Mouse (Mus musculus) megakaryocyte, adult 5-6 weeks (primary cell): ENCODE data around the gene Usp35. TPM values are rescaled to one million over a fixed set of nuclear protein-coding genes. Genes with fewer than 3 reads are reported as not detected.

Experiments
- ATAC-seq: 2 replicates; pipeline ENCODE4 v1.8.0; 2016; ENCODE audit warnings: mild to moderate bottlenecking, inconsistent platforms; ENCODE audit not compliant: poor library complexity, severe bottlenecking
- total RNA-seq, 2 experiments: library from RNA; stranded (forward) in 1 of 2; stranded (reverse) in 1 of 2; fragments of 153-499, 151-499 nt in 1 of 2; fragments of 221-1000, 200-1000 nt in 1 of 2; gene quantifications; 2 replicates each; pipeline versions ENCODE4 v1.2.3 to v1.2.4; 2015 to 2017

Usp35 gene
- total RNA-seq, 2 experiments from 2014 or later, result 0.66 to 1.1 TPM

- no peak for ATAC-seq
These were observed 15.6 kb upstream of the Usp35 start for GRCm38 (mm10) chr7:97347464-97347863.

DNA sequence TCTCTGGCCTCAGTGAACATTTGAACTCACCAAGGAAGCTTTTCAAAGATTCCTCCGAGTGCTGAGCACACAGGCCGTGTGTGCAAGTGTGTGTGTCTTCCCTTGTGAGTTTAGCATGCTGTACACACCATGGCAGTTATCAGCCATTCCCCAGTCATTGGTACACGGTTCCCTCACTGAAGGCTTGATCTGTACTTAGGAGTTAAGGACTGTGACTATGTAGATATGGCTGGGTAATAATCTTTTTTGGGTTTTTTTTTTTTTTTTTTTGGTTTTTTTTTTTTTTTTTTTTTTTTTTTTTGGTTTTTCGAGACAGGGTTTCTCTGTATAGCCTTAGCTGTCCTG lies 15.0 kb upstream of the Usp35 start:
- no peak for ATAC-seq

DNA sequence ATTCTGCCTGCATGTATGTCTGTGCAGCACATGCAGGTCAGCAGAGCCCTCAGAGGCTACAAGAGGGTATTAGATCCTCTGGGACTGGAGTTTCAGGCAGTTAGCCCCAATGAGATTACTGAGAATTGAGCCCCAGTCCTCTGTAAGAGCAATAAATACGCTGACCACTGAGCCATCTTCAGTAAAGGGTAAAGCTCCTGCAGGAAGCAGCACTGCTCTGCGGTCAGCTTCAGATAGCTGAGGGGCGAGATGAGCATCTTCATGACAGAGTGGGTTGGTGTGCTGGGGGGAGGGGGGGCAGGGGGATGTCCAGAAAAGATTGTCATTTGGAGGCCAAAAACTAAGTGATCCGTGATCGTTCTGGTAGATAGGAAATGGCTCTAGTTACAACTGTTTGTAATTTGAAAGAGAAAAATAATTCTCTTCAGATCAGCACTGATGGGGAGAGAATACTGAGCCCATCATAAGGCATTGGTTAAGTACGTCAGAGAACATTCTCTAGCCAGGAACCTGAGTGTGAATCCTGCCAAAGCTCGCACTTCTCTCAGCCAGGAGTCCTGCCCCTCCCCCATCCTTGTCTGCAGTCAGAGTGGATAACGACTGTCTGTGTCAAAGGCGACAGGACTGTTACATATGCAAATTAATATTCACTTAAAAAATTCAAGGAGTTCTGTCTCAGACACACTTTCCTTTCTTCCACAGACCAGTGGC lies 14.4 kb upstream of the Usp35 start:
- no peak for ATAC-seq

DNA sequence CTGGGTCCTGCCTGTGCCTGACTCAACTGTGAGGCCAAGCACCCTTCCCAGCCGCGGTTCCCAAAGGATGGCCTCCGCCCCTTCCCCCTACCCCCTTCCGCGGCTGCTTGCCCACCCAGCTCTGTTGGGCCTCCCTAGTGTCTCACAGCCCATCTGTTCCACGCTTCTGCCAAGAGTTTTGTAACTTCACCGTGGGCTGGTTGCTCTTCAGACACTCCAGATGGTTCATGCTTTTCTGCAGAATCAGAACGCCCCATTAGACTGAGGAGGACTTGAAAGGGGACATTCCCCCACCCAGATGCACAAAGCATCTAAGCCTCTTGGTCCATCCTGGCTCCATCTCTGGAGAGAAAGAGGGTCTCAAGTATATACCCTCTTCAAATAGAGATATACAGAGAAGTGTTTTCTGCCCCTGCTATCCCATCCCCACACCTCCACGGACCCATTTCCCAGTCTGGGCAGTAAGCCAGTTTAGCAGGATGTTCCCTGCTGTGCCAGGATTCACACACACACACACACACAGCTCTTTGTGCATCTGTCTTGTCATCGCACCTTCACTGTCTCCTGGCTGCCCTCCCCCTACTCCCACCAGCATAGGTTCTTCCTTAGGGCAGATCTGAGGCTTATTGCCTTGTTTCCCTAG lies 13.5 kb upstream of the Usp35 start:
- no peak for ATAC-seq

- ATAC-seq, result no peak
These were observed 12.8 kb upstream of the Usp35 start for GRCm38 (mm10) chr7:97344655-97345054.

GRCm38 (mm10) chr7:97342961-97343360 lies 11.1 kb upstream of the Usp35 start:
- no peak for ATAC-seq

- ATAC-seq, result no peak
These were observed 9.4 kb upstream of the Usp35 start for GRCm38 (mm10) chr7:97340907-97341849.

- no peak for ATAC-seq
These were observed 7.8 kb upstream of the Usp35 start for GRCm38 (mm10) chr7:97339623-97340022.

DNA sequence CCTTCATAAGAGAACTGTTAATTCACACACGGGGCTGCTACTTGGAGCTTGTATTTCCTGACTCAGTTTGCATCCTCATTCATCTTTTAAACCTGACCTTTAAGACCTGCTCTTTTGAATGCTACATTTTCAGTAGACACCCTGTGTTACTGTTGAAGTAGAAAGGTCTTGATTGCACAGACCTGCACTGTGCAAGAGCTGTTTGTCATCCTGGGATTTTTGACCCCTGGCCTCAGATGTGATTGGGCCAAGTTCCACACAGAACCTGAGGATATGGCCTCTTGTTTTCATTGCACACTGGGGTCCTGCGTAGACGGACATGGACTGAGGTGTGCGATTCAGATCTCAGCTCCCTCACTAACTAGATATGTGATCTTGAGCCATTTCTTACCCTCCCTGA lies 6.8 kb upstream of the Usp35 start:
- ATAC-seq, result no peak

- ATAC-seq, result no peak
These were observed 4.9 kb upstream of the Usp35 start for GRCm38 (mm10) chr7:97336678-97337077.

- no peak for ATAC-seq
These were observed 2.6 kb upstream of the Usp35 start for GRCm38 (mm10) chr7:97334406-97334805.

GRCm38 (mm10) chr7:97333113-97333898 lies 1.5 kb upstream of the Usp35 start:
- ATAC-seq, result no peak

GRCm38 (mm10) chr7:97332667-97333041 lies 834 bp upstream of the Usp35 start:
- ATAC-seq, result peak; percentile 5

- no peak for ATAC-seq
These were observed 732 bp downstream of the Usp35 start for GRCm38 (mm10) chr7:97330931-97331645.

GRCm38 (mm10) chr7:97329676-97330075 lies 2.1 kb downstream of the Usp35 start:
- no peak for ATAC-seq

DNA sequence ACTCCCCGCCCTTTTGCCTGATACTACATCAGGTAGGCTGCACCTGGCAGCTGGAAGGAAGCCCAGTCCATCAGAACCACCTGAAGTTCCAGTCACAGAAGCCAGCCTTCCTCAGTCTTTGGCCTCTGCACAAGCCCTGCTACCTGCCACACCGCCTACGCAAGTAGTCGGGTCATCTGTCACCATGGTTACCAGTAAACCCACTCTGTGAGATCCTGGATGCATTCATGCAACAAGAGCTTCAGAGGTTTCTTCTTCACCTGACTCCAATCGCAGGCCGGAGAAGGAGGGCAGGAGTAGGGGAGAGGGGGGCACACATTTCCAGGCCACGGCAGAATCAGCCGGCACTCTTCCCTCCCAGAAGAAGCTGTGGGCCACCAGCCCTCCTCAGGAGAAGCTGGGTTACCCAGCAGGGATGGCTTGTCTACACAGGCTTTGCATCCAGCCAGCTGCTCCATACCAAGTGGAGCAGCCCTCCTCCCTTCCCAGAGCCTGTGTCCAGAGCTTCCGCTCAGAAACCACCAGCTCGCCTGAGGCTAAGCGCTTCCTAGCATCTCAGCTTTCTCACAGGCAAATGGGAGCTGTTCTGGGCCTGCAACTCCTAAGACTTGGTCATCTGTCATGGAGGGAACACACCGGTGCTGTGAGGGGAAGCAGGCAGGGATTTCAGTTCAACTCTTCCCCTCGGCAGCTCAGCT lies 2.8 kb downstream of the Usp35 start:
- no peak for ATAC-seq

- no peak for ATAC-seq
These were observed 4.4 kb downstream of the Usp35 start for GRCm38 (mm10) chr7:97327376-97327775.

DNA sequence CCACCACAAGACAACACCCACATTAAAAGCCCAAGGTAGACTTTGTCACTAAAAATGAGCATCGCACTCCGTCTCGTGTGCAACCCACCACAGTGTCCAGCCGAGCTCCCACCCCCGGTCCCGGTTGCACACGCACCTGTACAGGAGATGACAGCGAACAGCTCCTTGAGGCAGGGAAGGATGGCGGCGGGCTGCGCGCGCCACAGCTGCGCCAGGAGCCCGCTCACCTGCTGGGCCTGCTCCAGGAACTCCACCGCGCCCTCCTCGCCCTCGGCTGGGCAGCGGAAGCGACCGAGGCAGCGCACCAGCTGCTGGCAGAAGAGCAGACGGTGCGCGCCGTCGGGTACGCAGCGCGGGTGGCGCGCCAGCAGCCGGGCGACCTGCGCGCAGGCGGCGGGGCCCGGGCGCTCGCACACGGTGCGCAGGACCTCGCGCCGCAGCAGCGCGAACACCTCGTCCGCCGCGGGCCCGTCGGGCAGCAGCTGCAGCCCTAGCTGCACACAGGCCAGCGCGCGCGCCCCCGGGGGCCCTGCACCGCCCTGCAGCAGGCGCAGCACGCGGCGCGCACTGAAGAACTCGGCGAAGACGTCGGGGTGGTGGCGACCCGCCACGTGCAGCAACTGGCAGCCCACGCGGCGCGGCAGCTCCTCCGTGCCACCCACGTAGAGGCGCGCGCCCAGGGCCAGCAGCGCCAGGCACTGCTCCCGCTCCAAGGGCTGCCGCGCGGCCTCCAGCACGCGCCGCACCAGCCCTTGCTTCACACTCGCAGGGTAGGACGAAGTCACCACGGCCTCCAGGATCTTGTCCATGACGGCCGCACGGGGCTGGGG lies 6.4 kb downstream of the Usp35 start:
- no peak for ATAC-seq

DNA sequence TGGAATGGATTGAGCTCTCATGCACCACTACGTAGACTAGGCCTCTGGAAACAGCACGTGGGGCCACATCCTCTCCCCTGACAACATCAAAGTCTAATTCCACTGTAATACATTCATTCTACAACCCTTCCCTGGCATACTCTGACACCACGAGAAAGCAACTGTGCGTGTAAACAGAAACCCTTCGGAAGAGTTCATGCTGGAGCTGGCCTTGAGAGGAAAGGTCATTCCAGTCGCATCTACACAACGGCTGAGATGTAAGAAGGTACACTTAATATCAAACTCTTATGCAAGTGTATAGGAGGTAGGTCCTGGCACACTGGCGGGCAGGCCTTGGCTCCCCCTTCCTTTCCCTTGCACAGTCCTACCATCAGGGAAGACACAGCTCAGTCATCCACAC lies 7.5 kb downstream of the Usp35 start:
- ATAC-seq, result no peak
